Mouse (Mus musculus) heart, embryonic 13.5 days (tissue): ENCODE measurements at regions not wholly inside any gene's neighbourhood (a gene's known extent, or its start where the extent isn't known, plus 50 kb on each side); places are given as distances from the start of the nearest gene placed in this dataset.

Source experiments
- ATAC-seq: fragments of 200-750 bp; cut with Nextera tagmentation; 2 replicates; pipeline ENCODE4 v1.8.0; 2017; ENCODE audit warnings: moderate TSS enrichment; ENCODE audit not compliant: insufficient number of reproducible peaks, low FRiP score, low TSS enrichment; ENCODE audit errors: extremely low read depth
- H3K27ac ChIP-seq: fragments of 300-500 bp; sonication (generic); replicated peaks from 2 replicates; pipeline ENCODE4 v1.5.1; 2015; ENCODE audit warnings: moderate library complexity, mild to moderate bottlenecking, inconsistent platforms
- H3K27me3 ChIP-seq: fragments of 300-500 bp; sonication (generic); replicated peaks from 2 replicates; pipeline ENCODE4 v1.6.1; 2015; ENCODE audit warnings: mild to moderate bottlenecking, inconsistent platforms
- H3K36me3 ChIP-seq: fragments of 300-500 bp; sonication (generic); 2 replicates; pipeline ENCODE4 v1.6.1; 2015; ENCODE audit warnings: mild to moderate bottlenecking, inconsistent platforms
- H3K4me1 ChIP-seq: fragments of 300-500 bp; sonication (generic); 2 replicates; pipeline ENCODE4 v1.6.1; 2015; ENCODE audit warnings: inconsistent platforms
- H3K4me2 ChIP-seq: fragments of 300-500 bp; sonication (generic); 2 replicates; pipeline ENCODE4 v1.6.1; 2015; ENCODE audit warnings: inconsistent platforms, mild to moderate bottlenecking, moderate library complexity
- H3K4me3 ChIP-seq: fragments of 300-500 bp; sonication (generic); 2 replicates; pipeline ENCODE4 v1.5.1; 2015; ENCODE audit warnings: moderate library complexity, mild to moderate bottlenecking, inconsistent platforms
- H3K9ac ChIP-seq: fragments of 300-500 bp; sonication (generic); 2 replicates; pipeline ENCODE4 v1.6.1; 2015; ENCODE audit warnings: inconsistent platforms, mild to moderate bottlenecking, moderate library complexity
- H3K9me3 ChIP-seq: fragments of 300-500 bp; sonication (generic); 2 replicates; pipeline ENCODE4 v1.6.1; 2016; ENCODE audit warnings: inconsistent platforms
- whole genome bisulfite sequencing: fragments of 180-500 bp; shearing (Covaris S2); methylation state at CpG from one replicate; pipeline ENCODE4 v1.1.7; 2015; ENCODE audit warnings: mixed read lengths; 5-methylcytosine and 5-hydroxymethylcytosine counted together

DNA sequence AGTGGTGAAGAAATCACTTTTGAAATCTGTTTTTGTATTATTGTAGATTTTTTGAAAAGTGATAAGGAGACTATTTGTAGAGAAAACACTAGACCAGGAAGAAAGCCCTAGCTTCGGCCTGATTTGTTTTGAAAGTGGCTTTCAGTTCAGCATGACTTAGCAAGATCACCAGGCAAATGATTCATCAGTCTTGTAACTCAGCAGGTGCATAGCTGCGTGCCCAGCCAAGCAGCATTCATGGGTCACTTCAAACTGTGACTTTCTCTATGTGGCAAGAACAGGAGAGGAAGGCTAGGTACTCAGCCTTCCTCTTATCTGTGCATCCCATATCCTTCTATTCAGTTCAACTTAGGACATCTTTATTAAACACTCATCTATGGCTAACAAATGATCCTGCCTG is 259.5 kb downstream of the Etaa1 start:
- no peak for ATAC-seq
- Histone ChIP-seq H3K27ac (no peak overlapping the region), H3K4me3 (no peak overlapping the region), H3K27me3 (no peaks in the 10 kb centered on the region), H3K9me3 (no peaks in the 10 kb centered on the region), H3K36me3 (no peaks in the 10 kb centered on the region), H3K9ac (no peak overlapping the region), H3K4me2 (no peak overlapping the region), H3K4me1 (no peaks in the 10 kb centered on the region)
- 57% methylated on average over 2 of the region's 2 CpGs for WGBS

DNA sequence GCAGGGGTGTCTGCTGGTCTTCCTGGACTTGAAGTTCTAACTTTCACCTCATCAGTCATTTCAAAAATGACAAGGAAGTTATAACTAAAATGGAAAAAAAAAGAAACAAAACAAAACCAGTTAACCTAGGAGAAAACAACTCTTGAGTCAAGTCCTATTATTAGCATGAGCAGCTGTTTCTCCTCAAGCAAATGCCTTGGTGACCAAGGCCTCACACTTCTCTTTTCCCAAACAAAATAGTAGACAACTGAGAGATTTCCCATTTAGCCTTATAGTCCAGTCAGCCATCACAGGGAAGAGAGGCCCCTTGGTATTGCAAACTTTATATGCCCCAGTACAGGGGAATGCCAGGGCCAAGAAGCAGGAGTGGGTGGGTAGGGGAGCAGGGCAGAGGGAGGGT is 244.9 kb downstream of the Etaa1 start:
- Histone ChIP-seq H3K4me2 (no peak overlapping the region), H3K9me3 (0 out of 2 replicates have a peak, but pooled peaks cover 3% of the 10 kb centered on the region), H3K27me3 (no peaks in the 10 kb centered on the region), H3K4me3 (no peak overlapping the region), H3K27ac (no peak overlapping the region), H3K4me1 (no peaks in the 10 kb centered on the region), H3K36me3 (no peaks in the 10 kb centered on the region), H3K9ac (no peak overlapping the region)
- no peak for ATAC-seq

DNA sequence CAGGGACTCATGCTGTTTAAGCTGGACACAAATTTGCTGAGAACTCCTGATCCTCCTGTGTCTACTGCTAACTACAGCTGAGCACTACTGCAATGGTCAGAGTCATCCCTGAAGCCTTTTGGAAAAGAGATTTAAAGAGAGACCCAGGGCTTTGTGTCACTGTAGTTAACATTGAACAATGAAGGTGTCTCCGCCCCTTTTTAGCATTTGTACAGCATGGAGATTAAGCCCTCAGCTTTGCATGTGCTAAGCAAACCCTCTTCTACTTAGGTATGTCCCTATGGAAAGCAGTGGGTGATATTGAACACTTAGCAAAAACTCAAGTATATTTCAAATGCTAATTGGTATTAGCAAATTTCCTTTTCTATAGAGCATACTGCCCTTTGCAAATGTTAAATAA is 231.6 kb downstream of the Etaa1 start:
- 71% methylated on average over 1 of the region's 1 CpGs for WGBS
- no peaks in the 10 kb centered on the region for H3K27me3 ChIP-seq
- no peak overlapping the region for H3K4me3 ChIP-seq
- no peak overlapping the region for H3K9ac ChIP-seq
- ATAC-seq = no peak
- H3K9me3 ChIP-seq = no peaks in the 10 kb centered on the region
- no peaks in the 10 kb centered on the region for H3K36me3 ChIP-seq
- H3K27ac ChIP-seq = no peak overlapping the region
- H3K4me2 ChIP-seq = no peak overlapping the region
- H3K4me1 ChIP-seq = no peaks in the 10 kb centered on the region

DNA sequence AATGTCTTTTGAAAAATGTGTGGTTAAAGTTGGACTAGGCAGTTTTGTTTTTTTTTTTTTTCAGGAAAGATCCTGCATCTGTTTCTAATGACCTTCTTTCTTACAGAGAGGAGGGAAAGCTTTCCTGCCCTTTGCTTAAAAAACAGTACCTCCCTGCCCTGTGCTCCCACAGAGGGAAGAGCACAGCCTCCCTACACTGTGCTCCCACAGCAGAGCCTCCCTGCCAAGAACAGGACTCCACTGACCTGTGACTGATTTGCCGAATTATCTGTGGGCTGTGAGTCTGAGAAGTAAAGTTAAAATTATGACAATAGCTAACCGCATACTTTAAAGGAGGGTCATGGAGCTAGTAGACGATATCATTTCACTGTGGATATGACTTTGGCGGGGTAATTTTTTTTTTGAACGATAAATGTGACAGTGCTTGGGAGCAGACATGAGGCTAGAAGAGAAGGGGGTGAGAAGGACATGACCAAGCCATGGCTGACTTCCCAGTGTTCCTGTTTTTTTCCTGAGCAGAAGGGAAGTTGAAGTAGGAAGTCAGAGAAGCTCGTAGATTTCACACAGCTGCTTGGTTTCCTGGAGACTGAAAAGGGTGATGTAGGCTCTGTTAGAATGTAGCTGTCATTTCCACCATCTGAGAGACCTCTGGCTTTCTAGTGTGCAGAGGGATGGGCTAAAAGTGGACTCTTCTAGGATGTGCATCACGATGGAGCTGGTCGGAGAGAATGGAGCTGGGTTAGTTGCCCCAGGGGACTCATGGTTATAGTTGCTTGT is 226.2 kb downstream of the Etaa1 start:
- H3K4me2 ChIP-seq = no peak overlapping the region

DNA sequence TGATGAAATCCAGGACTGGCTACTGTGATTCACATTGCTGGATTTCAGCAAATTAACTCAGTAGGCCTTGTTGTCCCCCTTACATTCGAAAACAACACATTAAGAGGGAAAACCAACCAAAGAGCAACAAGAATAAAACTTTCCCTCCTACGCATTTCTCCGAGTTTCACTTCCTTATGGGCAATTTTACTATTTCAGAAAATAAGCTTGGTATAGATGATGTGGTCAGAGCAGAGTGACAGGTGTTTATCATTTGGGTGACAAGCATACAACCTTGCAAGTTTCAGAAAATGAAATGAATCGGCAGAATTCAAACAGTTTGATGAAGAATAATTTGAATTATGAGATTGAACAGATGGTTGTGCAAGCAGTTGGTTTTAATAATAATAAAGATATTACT is 220.6 kb downstream of the Etaa1 start:
- H3K27ac ChIP-seq = no peak overlapping the region
- H3K4me3 ChIP-seq = no peak overlapping the region
- H3K4me2 ChIP-seq = no peak overlapping the region
- 74% methylated on average over 4 of the region's 4 CpGs for WGBS
- no peak overlapping the region for H3K9ac ChIP-seq
- no peak for ATAC-seq
- no peaks in the 10 kb centered on the region for H3K36me3 ChIP-seq
- 0 out of 2 replicates have a peak, but pooled peaks cover 3% of the 10 kb centered on the region for H3K4me1 ChIP-seq
- no peaks in the 10 kb centered on the region for H3K9me3 ChIP-seq
- H3K27me3 ChIP-seq = no peaks in the 10 kb centered on the region

More for the DNA sequence above, 226.2 kb downstream of the Etaa1 start:
- 47% methylated on average over 8 of the region's 8 CpGs for WGBS
- Histone ChIP-seq H3K27me3 (no peaks in the 10 kb centered on the region), H3K27ac (peak overlapping the region; percentile 56), H3K9me3 (no peaks in the 10 kb centered on the region), H3K4me3 (no peak overlapping the region), H3K9ac (no peak overlapping the region), H3K36me3 (no peaks in the 10 kb centered on the region), H3K4me1 (0 out of 2 replicates have a peak, but pooled peaks cover 5% of the 10 kb centered on the region)
- ATAC-seq = no peak

DNA sequence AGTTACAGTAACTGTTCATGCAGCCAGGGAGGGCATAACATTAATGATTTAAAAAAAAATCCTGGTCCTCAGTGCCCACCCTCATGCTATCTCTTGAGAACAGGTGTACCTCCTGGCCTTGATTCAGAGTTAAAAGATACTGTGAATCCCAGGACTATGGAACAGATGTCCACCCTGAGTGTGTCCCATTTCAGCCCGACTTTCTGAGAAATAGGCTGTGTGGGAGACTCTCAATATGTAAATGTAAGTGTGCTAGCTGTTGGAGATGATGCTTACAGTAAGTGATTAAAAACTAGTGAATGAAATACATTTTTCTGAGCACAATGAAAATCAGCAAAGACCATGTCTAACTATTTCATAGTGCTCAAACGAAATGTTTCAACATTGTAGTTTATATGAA is 219.2 kb downstream of the Etaa1 start:
- Histone ChIP-seq H3K27me3 (no peaks in the 10 kb centered on the region), H3K4me1 (0 out of 2 replicates have a peak, but pooled peaks cover 3% of the 10 kb centered on the region), H3K4me2 (no peak overlapping the region), H3K36me3 (no peaks in the 10 kb centered on the region), H3K4me3 (no peak overlapping the region), H3K9ac (no peak overlapping the region), H3K9me3 (no peaks in the 10 kb centered on the region), H3K27ac (no peak overlapping the region)
- WGBS = 61% methylated on average over 2 of the region's 2 CpGs
- no peak for ATAC-seq

DNA sequence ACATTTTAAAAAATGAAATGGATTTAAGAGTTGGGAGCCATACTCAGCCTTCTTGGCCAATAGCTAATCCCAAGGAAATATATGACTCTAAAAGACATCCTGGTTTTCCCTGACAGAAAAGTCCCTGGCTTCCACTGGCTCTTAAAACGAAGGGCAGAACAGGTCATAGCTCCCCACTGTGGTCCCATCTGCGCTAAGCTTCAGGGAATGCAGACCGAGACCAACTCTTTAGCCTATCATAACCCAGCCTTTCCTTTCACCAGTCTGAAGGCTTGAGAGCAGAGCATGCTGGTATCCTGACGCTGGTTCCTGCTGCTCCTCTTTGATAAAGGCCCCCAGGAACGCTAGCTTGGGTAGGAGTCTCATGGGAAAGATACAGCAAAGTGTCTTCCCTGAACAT is 214.8 kb downstream of the Etaa1 start:
- Histone ChIP-seq H3K27me3 (no peaks in the 10 kb centered on the region), H3K27ac (no peak overlapping the region), H3K9me3 (no peaks in the 10 kb centered on the region), H3K4me1 (0 out of 2 replicates have a peak, but pooled peaks cover 3% of the 10 kb centered on the region), H3K36me3 (no peaks in the 10 kb centered on the region), H3K4me2 (no peak overlapping the region), H3K4me3 (no peak overlapping the region), H3K9ac (no peak overlapping the region)
- ATAC-seq = no peak
- WGBS = 29% methylated on average over 5 of the region's 5 CpGs

DNA sequence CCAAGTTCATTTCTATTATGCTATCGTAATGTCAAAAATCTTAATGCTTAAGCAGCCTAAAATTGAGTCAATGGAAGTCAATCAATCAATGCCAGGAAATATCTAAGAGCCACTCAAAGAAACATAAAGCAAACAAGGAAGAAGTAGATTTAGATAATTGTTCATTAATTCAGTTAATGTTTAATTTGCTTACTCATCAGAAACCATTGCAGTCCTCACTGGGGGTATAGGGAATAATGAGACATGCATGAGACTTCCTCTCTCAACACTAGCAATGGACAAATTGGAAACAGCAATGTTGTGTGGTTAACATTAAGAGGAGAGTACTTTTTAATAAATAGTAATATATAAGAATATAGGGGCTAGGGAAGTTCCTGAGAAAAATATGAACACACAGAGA is 209.9 kb downstream of the Etaa1 start:
- no peak overlapping the region for H3K27ac ChIP-seq
- no peaks in the 10 kb centered on the region for H3K36me3 ChIP-seq
- 85% methylated on average over 1 of the region's 1 CpGs for WGBS
- H3K4me3 ChIP-seq = no peak overlapping the region
- no peaks in the 10 kb centered on the region for H3K4me1 ChIP-seq
- H3K4me2 ChIP-seq = no peak overlapping the region
- peaks cover 5% of the 10 kb centered on the region; the same call in 1 of the 2 replicates for H3K9me3 ChIP-seq
- H3K9ac ChIP-seq = no peak overlapping the region
- no peaks in the 10 kb centered on the region for H3K27me3 ChIP-seq
- no peak for ATAC-seq

DNA sequence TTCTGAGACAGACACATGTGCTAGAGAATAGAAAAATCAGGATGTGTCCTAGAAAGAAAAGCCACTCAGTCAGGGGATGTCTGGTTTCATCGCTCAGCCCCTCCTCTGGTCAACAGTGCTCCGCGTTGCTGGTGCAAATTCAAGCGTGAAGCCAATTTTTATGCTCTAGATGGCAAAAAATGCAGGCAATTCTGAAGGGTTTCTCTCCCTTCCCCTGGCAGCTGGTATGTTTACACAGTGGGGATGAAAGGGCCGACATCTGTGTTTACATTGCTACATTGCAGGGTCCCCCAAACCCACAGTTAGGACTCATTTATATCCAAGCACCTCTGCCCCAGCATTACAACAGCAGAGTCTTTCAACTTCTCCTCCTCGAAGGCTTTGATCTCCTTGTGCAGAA is 203.3 kb downstream of the Etaa1 start:
- 61% methylated on average over 6 of the region's 6 CpGs for WGBS
- Histone ChIP-seq H3K36me3 (no peaks in the 10 kb centered on the region), H3K27ac (no peak overlapping the region), H3K9me3 (peaks cover 5% of the 10 kb centered on the region; the same call in 1 of the 2 replicates), H3K27me3 (no peaks in the 10 kb centered on the region), H3K4me1 (no peaks in the 10 kb centered on the region), H3K4me2 (no peak overlapping the region), H3K4me3 (no peak overlapping the region), H3K9ac (no peak overlapping the region)
- no peak for ATAC-seq

DNA sequence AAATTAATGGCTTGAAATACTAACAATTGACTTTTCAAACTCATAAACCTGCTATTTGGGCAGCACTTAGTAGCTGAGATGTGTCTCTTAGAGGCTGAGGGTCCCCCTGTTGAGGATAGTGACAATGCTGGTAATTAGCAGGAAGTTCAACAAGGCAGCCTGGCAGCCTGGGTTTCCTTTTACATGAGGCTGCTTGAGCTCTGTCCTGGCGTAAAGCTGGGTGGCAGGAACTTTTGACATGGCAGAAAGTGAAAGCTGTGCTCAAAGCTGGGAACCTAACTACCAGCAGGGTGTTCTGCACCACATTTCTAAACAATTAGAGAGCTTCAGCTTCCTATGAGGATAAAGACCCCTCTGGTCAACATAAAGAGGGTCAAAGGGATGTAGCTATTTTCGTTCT is 194.5 kb downstream of the Etaa1 start:
- no peaks in the 10 kb centered on the region for H3K9me3 ChIP-seq
- no peaks in the 10 kb centered on the region for H3K4me1 ChIP-seq
- no peak overlapping the region for H3K4me2 ChIP-seq
- no peak overlapping the region for H3K9ac ChIP-seq
- no peak overlapping the region for H3K27ac ChIP-seq
- H3K27me3 ChIP-seq = no peaks in the 10 kb centered on the region
- no peak overlapping the region for H3K4me3 ChIP-seq
- 57% methylated on average over 2 of the region's 2 CpGs for WGBS
- ATAC-seq = no peak
- no peaks in the 10 kb centered on the region for H3K36me3 ChIP-seq

DNA sequence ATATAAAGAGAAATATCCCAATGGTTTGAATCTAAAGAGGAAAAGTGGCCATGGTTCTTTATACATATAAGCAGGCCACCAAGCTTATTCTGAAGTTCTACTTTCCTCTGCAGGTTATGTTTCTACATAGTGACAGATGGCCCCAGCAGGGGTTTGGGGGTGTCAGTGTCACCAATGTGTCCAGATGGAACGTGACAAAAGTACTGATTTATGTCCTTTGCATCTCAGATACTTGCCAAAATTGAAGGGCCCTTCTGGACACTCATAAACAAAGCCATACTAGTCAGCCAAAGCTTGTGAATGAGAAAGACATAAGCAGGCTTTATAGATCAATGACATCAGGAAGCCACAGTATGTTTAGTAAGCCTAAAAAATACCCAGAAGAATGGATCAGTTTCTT is 190.3 kb downstream of the Etaa1 start:
- Histone ChIP-seq H3K4me2 (no peak overlapping the region), H3K4me3 (no peak overlapping the region), H3K9me3 (no peaks in the 10 kb centered on the region), H3K27ac (no peak overlapping the region), H3K36me3 (no peaks in the 10 kb centered on the region), H3K9ac (no peak overlapping the region), H3K27me3 (0 out of 2 replicates have a peak, but pooled peaks cover 7% of the 10 kb centered on the region), H3K4me1 (peaks cover 12% of the 10 kb centered on the region)
- ATAC-seq = no peak
- 46% methylated on average over 1 of the region's 1 CpGs for WGBS

DNA sequence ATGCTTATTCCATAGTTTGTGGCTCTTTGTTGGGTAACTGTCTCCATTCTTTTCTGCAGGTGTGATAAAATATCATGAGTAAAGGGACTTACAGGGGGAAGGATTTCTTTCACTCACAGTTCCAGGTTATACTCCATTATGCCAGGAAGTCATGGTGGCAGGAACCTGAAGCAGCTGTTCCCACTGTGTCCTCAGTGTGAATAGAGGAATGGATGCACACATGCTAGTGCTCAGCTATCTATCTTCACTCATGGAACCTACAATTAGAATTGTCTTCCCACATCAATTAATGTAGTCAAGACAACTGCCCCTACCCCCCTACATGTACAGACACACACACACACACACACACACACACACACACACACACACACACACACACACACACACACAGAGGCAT is 189.5 kb downstream of the Etaa1 start:
- no peak for ATAC-seq
- H3K9ac ChIP-seq = no peak overlapping the region
- H3K4me1 ChIP-seq = peaks cover 19% of the 10 kb centered on the region
- 0 out of 2 replicates have a peak, but pooled peaks cover 7% of the 10 kb centered on the region for H3K27me3 ChIP-seq
- H3K4me3 ChIP-seq = no peak overlapping the region
- no peak overlapping the region for H3K4me2 ChIP-seq
- no peak overlapping the region for H3K27ac ChIP-seq
- no peaks in the 10 kb centered on the region for H3K36me3 ChIP-seq
- H3K9me3 ChIP-seq = no peaks in the 10 kb centered on the region
